Mouse (Mus musculus) liver, postnatal 0 days (tissue): ENCODE data around the gene Ipcef1.

Source experiments
- CTCF ChIP-seq: sonication (generic); IDR thresholded peaks from 2 replicates; pipeline ENCODE4 v1.5.1; 2016; ENCODE audit warnings: antibody characterized with exemption, low read depth
- EP300 ChIP-seq: IDR thresholded peaks from 2 replicates; pipeline ENCODE4 v1.6.1; 2016; ENCODE audit warnings: antibody characterized with exemption, low read depth, mild to moderate bottlenecking

DNA sequence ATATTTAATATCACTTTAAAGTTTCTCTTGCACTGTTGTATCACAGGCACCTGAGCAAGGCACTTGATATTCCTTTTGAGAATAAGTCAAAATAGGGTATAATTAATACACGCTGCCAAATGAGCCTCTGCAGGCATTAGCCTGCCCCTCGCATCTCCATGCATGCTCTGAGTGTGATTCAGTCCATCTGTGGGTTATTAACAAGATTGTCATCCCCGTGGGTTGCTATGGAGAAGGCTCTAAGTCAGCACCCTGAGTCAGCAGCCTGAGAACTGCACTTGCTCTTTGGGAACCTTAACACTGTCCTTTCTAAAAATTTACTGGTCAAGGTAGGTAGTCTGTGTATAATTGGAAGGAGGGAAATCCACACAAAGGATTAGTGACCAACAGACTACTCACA is 117.5 kb downstream of the Ipcef1 start:
- TF ChIP-seq CTCF (no peak), EP300 (no peak)
